Mouse (Mus musculus) forebrain, embryonic 15.5 days (tissue): ENCODE measurements around the gene Dusp8. TPM values are rescaled to one million over a fixed set of nuclear protein-coding genes. Genes with fewer than 3 reads are reported as not detected.
A peak's percentile ranks its signal among the peaks of the same experiment; 100 is the strongest.
"Not testable (repeated sequence)": the region's sequence is repeated elsewhere in the genome, so short reads cannot be mapped to it uniquely, and the experiment has no call there.

Source experiments
- ATAC-seq: fragments of 200-750 bp; cut with Nextera tagmentation; replicated peaks from 2 replicates; pipeline ENCODE4 v1.8.0; 2017; ENCODE audit warnings: mild to moderate bottlenecking, moderate TSS enrichment, moderate library complexity
- H3K27ac ChIP-seq: fragments of 300-500 bp; sonication (generic); replicated peaks from 2 replicates; pipeline ENCODE4 v1.5.1; 2015; ENCODE audit warnings: mild to moderate bottlenecking, inconsistent platforms
- H3K27me3 ChIP-seq: fragments of 300-500 bp; sonication (generic); 2 replicates; pipeline ENCODE4 v1.6.1; 2015; ENCODE audit warnings: inconsistent platforms
- H3K36me3 ChIP-seq: fragments of 300-500 bp; sonication (generic); 2 replicates; pipeline ENCODE4 v1.6.1; 2015; ENCODE audit warnings: mild to moderate bottlenecking, inconsistent platforms
- H3K4me1 ChIP-seq: fragments of 300-500 bp; sonication (generic); 2 replicates; pipeline ENCODE4 v1.6.1; 2015; ENCODE audit warnings: inconsistent platforms
- H3K4me2 ChIP-seq: fragments of 300-500 bp; sonication (generic); replicated peaks from 2 replicates; pipeline ENCODE4 v1.6.1; 2015; ENCODE audit warnings: mild to moderate bottlenecking, inconsistent platforms
- H3K4me3 ChIP-seq: fragments of 300-500 bp; sonication (generic); 2 replicates; pipeline ENCODE4 v1.5.1; 2015; ENCODE audit warnings: mild to moderate bottlenecking, inconsistent platforms
- H3K9ac ChIP-seq: fragments of 300-500 bp; sonication (generic); replicated peaks from 2 replicates; pipeline ENCODE4 v1.6.1; 2015; ENCODE audit warnings: mild to moderate bottlenecking, inconsistent platforms
- H3K9me3 ChIP-seq: fragments of 300-500 bp; sonication (generic); 2 replicates; pipeline ENCODE4 v1.6.1; 2016; ENCODE audit warnings: inconsistent platforms
- WGBS: fragments of 180-500 bp; shearing (Covaris S2); methylation state at CpG from one replicate; pipeline ENCODE4 v1.1.7; 2015; ENCODE audit warnings: mixed read lengths; 5-methylcytosine and 5-hydroxymethylcytosine counted together
- polyA plus RNA-seq: library from polyadenylated mRNA; unstranded; fragments of >200 nt; fragmentation: Nextera tagmentation; extraction: Ambion mirVana; gene quantifications from 2 replicates; pipeline ENCODE4 v1.2.1, GENCODE M21; 2015

Dusp8 gene
- polyA plus RNA-seq, result 90.8 and 93.5 TPM in 2 replicates

- Histone ChIP-seq H3K4me1 (peaks cover 56% of the 10 kb centered on the region), H3K36me3 (no peaks in the 10 kb centered on the region)
- peak; percentile 81 for ATAC-seq
These were observed at the start of gene Dusp8 for GRCm38 (mm10) chr7:142095183-142095931. Dusp8 (minus strand) TSS chr7:142095843.

GRCm38 (mm10) chr7:142144507-142144906 is 48.9 kb upstream of the Dusp8 start, which contains the start of gene Gm45337:
Gm45337 (minus strand) TSS chr7:142144607.
- Histone ChIP-seq H3K4me3 (no peak within 1 kb of the TSS), H3K9me3 (no peaks in the 10 kb centered on the region), H3K27me3 (no peaks in the 10 kb centered on the region), H3K4me1 (no peaks in the 10 kb centered on the region), H3K27ac (no peak within 1 kb of the TSS), H3K4me2 (no peak within 1 kb of the TSS), H3K9ac (no peak within 1 kb of the TSS), H3K36me3 (no peaks in the 10 kb centered on the region)
- ATAC-seq, result no peak
- 71% methylated on average over 1 of the region's 1 CpGs for WGBS

More at GRCm38 (mm10) chr7:142095183-142095931, at the start of gene Dusp8:
- under 1% methylated on average over 63 of the region's 63 CpGs for whole genome bisulfite sequencing
- 0 out of 2 replicates have a peak, but pooled peaks cover 6% of the 10 kb centered on the region for H3K27me3 ChIP-seq
- peak within 1 kb of the TSS; percentile 95 for H3K4me3 ChIP-seq
- H3K4me2 ChIP-seq, result peak within 1 kb of the TSS; percentile 93
- H3K9me3 ChIP-seq, result no peaks in the 10 kb centered on the region
- H3K9ac ChIP-seq, result peak within 1 kb of the TSS; percentile 99
- H3K27ac ChIP-seq, result peak within 1 kb of the TSS; percentile 95

GRCm38 (mm10) chr7:142143506-142144010 is 47.9 kb upstream of the Dusp8 start:
- H3K27me3 ChIP-seq, ATAC-seq, H3K27ac ChIP-seq, H3K4me1 ChIP-seq, H3K9me3 ChIP-seq, H3K4me2 ChIP-seq, H3K36me3 ChIP-seq, H3K9ac ChIP-seq, H3K4me3 ChIP-seq: not testable (repeated sequence)
- WGBS, result 65% methylated on average over 1 of the region's 1 CpGs

- H3K4me3 ChIP-seq, result no peak overlapping the region
- no peak overlapping the region for H3K9ac ChIP-seq
- WGBS, result 32% methylated on average over 1 of the region's 1 CpGs
- no peak overlapping the region for H3K27ac ChIP-seq
- no peaks in the 10 kb centered on the region for H3K36me3 ChIP-seq
- H3K9me3 ChIP-seq, result no peaks in the 10 kb centered on the region
- no peaks in the 10 kb centered on the region for H3K4me1 ChIP-seq
- no peak overlapping the region for H3K4me2 ChIP-seq
- ATAC-seq, result no peak
- no peaks in the 10 kb centered on the region for H3K27me3 ChIP-seq
These were observed 45.1 kb upstream of the Dusp8 start for GRCm38 (mm10) chr7:142140696-142141095.

GRCm38 (mm10) chr7:142135934-142136333 is 40.3 kb upstream of the Dusp8 start, which contains the start of gene Gm39115:
Gm39115 (minus strand) TSS chr7:142136034.
- H3K9me3 ChIP-seq, H3K9ac ChIP-seq, H3K27ac ChIP-seq, H3K4me3 ChIP-seq, ATAC-seq, H3K4me2 ChIP-seq, H3K36me3 ChIP-seq, H3K4me1 ChIP-seq, H3K27me3 ChIP-seq: not testable (repeated sequence)
- 49% methylated on average over 2 of the region's 2 CpGs for WGBS

- no peaks in the 10 kb centered on the region for H3K4me1 ChIP-seq
- no peak overlapping the region for H3K4me2 ChIP-seq
- WGBS, result 65% methylated on average over 4 of the region's 4 CpGs
- no peaks in the 10 kb centered on the region for H3K9me3 ChIP-seq
- H3K4me3 ChIP-seq, result no peak overlapping the region
- ATAC-seq, result no peak
- H3K9ac ChIP-seq, result no peak overlapping the region
- H3K36me3 ChIP-seq, result no peaks in the 10 kb centered on the region
- H3K27me3 ChIP-seq, result no peaks in the 10 kb centered on the region
- no peak overlapping the region for H3K27ac ChIP-seq
These were observed 38.8 kb upstream of the Dusp8 start for GRCm38 (mm10) chr7:142134206-142134995.

GRCm38 (mm10) chr7:142128843-142129242 is 33.2 kb upstream of the Dusp8 start:
- H3K4me1 ChIP-seq, result no peaks in the 10 kb centered on the region
- no peak overlapping the region for H3K4me2 ChIP-seq
- no peak overlapping the region for H3K4me3 ChIP-seq
- no peak overlapping the region for H3K9ac ChIP-seq
- H3K36me3 ChIP-seq, result no peaks in the 10 kb centered on the region
- H3K27me3 ChIP-seq, result no peaks in the 10 kb centered on the region
- WGBS, result 65% methylated on average over 4 of the region's 4 CpGs
- no peak overlapping the region for H3K27ac ChIP-seq
- no peak for ATAC-seq
- no peaks in the 10 kb centered on the region for H3K9me3 ChIP-seq

GRCm38 (mm10) chr7:142120629-142121028 is 25.0 kb upstream of the Dusp8 start, which contains the start of gene Gm45618:
Gm45618 (minus strand) TSS chr7:142120729.
- ATAC-seq, H3K4me1 ChIP-seq, H3K9ac ChIP-seq, H3K4me2 ChIP-seq, H3K4me3 ChIP-seq, H3K9me3 ChIP-seq, H3K27ac ChIP-seq, H3K27me3 ChIP-seq, H3K36me3 ChIP-seq: not testable (repeated sequence)
- 96% methylated on average over 1 of the region's 1 CpGs for WGBS

- ATAC-seq, result no peak
- H3K36me3 ChIP-seq, result no peaks in the 10 kb centered on the region
- 19% methylated on average over 5 of the region's 5 CpGs for WGBS
- no peaks in the 10 kb centered on the region for H3K4me1 ChIP-seq
- H3K4me3 ChIP-seq, result no peak overlapping the region
- H3K9ac ChIP-seq, result no peak overlapping the region
- no peaks in the 10 kb centered on the region for H3K9me3 ChIP-seq
- no peaks in the 10 kb centered on the region for H3K27me3 ChIP-seq
- no peak overlapping the region for H3K27ac ChIP-seq
- H3K4me2 ChIP-seq, result no peak overlapping the region
These were observed 24.0 kb upstream of the Dusp8 start for GRCm38 (mm10) chr7:142119632-142120031.

GRCm38 (mm10) chr7:142104747-142105146 is 9.1 kb upstream of the Dusp8 start:
- Histone ChIP-seq H3K4me2 (no peak overlapping the region), H3K9ac (no peak overlapping the region), H3K4me1 (no peaks in the 10 kb centered on the region), H3K36me3 (no peaks in the 10 kb centered on the region), H3K27ac (no peak overlapping the region), H3K27me3 (no peaks in the 10 kb centered on the region), H3K4me3 (no peak overlapping the region), H3K9me3 (no peaks in the 10 kb centered on the region)
- ATAC-seq, result no peak
- 63% methylated on average over 5 of the region's 5 CpGs for WGBS

- H3K4me2 ChIP-seq, result no peak overlapping the region
- no peak overlapping the region for H3K27ac ChIP-seq
- WGBS, result 10% methylated on average over 9 of the region's 9 CpGs
- peak; percentile 71 for ATAC-seq
- H3K27me3 ChIP-seq, result 0 out of 2 replicates have a peak, but pooled peaks cover 6% of the 10 kb centered on the region
- no peak overlapping the region for H3K9ac ChIP-seq
- H3K4me1 ChIP-seq, result peaks cover 32% of the 10 kb centered on the region
- H3K36me3 ChIP-seq, result no peaks in the 10 kb centered on the region
- H3K9me3 ChIP-seq, result no peaks in the 10 kb centered on the region
- H3K4me3 ChIP-seq, result no peak overlapping the region
These were observed 2.1 kb upstream of the Dusp8 start for GRCm38 (mm10) chr7:142097776-142098175.

- H3K4me3 ChIP-seq, result no peak overlapping the region
- 72% methylated on average over 4 of the region's 4 CpGs for WGBS
These were observed 1.1 kb upstream of the Dusp8 start for GRCm38 (mm10) chr7:142096701-142097100.

More at GRCm38 (mm10) chr7:142096701-142097100, 1.1 kb upstream of the Dusp8 start:
- 0 out of 2 replicates have a peak, but pooled peaks cover 6% of the 10 kb centered on the region for H3K27me3 ChIP-seq
- H3K27ac ChIP-seq, result no peak overlapping the region
- H3K9me3 ChIP-seq, result no peaks in the 10 kb centered on the region
- no peak overlapping the region for H3K9ac ChIP-seq
- H3K4me1 ChIP-seq, result peaks cover 42% of the 10 kb centered on the region
- H3K36me3 ChIP-seq, result no peaks in the 10 kb centered on the region
- ATAC-seq, result no peak
- peak overlapping the region; percentile 93; the same call in 1 of the 2 replicates for H3K4me2 ChIP-seq
